Mouse (Mus musculus): Measurements from ENCODE around the gene Ankrd35. TPM values are rescaled to one million over a fixed set of nuclear protein-coding genes. Genes with fewer than 3 reads are reported as not detected.

Gene Ankrd35
- total RNA-seq, 2 experiments from 2014 or later: 5.3 to 6.2 TPM

GRCm38 (mm10) chr3:96698993-96699690 lies 29.2 kb downstream of the Ankrd35 start:
- no peak for DNase-seq (ENCODE audit: extremely low spot score in 1 of 2, low spot score in 1 of 2)

GRCm38 (mm10) chr3:96700376-96700775 lies 30.4 kb downstream of the Ankrd35 start:
- peak in 1 of 2 experiments; percentile 41 for DNase-seq (ENCODE audit: extremely low spot score in 1 of 2, low spot score in 1 of 2)

DNA sequence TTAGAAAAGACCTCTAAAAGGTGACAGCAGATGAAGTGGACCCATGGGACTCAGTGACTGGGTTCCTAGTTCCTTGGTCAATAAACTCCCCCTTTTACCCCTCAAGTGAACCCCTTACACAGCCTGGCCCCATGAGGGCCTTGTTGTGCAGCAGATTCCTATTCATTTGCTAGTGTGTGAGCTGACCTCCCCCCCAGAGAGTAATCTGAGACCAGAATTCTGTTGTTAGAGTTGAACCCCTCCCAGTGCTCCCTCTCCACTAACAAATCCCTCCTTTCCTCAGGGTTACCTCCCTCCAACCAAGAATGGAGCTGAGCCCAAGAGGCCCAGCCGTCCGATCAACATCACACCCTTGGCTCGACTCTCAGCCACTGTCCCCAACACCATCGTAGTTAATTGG lies 31.1 kb downstream of the Ankrd35 start:
- no peak for DNase-seq (ENCODE audit: extremely low spot score in 1 of 2, low spot score in 1 of 2)

DNA sequence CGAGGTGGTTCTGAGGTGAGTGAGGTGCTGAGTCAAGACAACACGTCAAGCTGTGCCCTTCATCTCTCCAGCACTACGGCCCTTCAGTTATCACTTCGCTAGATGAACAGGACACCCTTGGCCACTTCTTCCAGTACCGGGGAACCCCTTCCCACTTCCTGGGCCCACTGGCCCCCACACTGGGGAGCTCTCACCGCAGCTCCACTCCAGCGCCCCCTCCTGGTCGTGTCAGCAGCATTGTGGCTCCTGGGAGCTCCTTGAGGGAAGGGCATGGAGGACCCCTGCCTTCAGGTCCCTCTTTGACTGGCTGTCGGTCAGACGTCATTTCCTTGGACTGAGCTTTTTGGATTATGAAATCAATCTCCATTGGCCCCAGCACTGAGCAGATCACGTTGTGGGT lies 34.8 kb downstream of the Ankrd35 start:
- no peak for DNase-seq (ENCODE audit: extremely low spot score in 1 of 2, low spot score in 1 of 2)

DNA sequence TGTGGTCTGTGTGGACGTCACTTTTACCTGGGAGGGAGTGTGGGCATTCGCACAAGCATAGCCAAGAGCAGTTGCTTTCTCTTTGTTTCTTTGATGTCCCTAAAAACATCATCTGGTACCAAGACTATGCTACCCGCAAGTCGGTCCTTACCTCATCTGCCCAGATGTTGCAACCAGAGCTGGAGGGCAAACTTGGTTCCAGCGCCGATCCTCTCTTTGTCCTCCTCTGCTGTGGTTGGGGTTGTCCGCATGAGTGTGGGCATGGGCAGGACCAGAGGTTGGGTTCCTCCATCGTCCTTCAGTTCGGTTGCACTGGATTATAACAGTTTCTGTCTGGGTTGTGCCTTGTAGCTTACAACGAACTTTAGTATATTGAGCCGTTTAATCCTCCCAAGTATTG lies 36.3 kb downstream of the Ankrd35 start:
- no peak for DNase-seq (ENCODE audit: extremely low spot score in 1 of 2, low spot score in 1 of 2)

- no peak for DNase-seq (ENCODE audit: extremely low spot score in 1 of 2, low spot score in 1 of 2)
Measured at GRCm38 (mm10) chr3:96706984-96707383, 37.1 kb downstream of the Ankrd35 start.

GRCm38 (mm10) chr3:96707903-96708683 lies 38.2 kb downstream of the Ankrd35 start, which contains the start of gene Nudt17:
Nudt17 (minus strand) TSS chr3:96708562.
- DNase-seq (ENCODE audit: extremely low spot score in 1 of 2, low spot score in 1 of 2): peak; percentile 76 to 81

GRCm38 (mm10) chr3:96708684-96709064 lies 38.7 kb downstream of the Ankrd35 start:
- no peak for DNase-seq (ENCODE audit: extremely low spot score in 1 of 2, low spot score in 1 of 2)

DNA sequence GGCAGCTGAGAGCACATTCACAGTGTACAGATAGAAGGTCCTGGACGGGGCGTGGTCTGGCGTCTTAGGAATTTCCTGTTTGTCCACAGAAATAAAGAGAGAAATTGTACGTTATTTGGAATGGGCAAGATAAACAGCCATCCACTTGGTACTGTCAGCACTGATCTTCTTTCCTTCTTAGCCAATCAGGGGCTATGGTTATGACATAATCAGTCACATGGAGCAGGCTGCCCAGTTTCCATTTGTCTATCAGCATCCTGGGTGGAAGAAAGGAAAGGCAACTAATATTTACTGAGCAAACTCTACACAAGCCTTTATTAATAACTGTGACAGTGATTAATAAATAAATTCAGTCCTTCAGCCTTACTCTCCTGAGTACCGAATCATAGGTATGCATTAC lies 44.4 kb downstream of the Ankrd35 start:
- DNase-seq (ENCODE audit: extremely low spot score in 1 of 2, low spot score in 1 of 2): no peak

DNA sequence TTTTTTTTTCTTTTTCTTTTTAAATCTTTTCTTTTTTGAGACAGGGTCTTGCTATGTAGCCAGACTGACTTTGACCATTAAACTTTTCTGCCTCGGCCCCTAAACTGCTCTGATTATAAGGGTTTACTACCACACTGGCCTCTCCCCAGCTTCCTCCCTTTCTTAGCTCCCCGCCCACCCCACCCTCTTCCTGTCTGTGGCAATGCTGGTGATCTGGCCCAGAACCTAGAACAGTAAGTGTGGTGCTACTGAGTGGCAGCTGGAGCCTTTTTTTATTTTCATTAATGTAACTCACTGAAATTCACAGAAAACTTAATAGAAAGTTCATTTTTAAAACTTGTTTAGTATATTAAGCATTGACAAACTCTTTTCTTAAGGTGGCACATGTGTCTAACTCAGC lies 45.9 kb downstream of the Ankrd35 start:
- no peak for DNase-seq (ENCODE audit: extremely low spot score in 1 of 2, low spot score in 1 of 2)

GRCm38 (mm10) chr3:96719173-96719572 lies 49.2 kb downstream of the Ankrd35 start:
- peak; percentile 39 to 74 for DNase-seq (ENCODE audit: extremely low spot score in 1 of 2, low spot score in 1 of 2)

- DNase-seq (ENCODE audit: extremely low spot score in 1 of 2, low spot score in 1 of 2): peak; percentile 84 to 91
Measured at GRCm38 (mm10) chr3:96727343-96727827, 57.5 kb downstream of the Ankrd35 start, which contains the start of the genes Polr3c and Rnf115. Polr3c (minus strand) TSS chr3:96727628. Rnf115 (plus strand) TSS chr3:96727664.

DNA sequence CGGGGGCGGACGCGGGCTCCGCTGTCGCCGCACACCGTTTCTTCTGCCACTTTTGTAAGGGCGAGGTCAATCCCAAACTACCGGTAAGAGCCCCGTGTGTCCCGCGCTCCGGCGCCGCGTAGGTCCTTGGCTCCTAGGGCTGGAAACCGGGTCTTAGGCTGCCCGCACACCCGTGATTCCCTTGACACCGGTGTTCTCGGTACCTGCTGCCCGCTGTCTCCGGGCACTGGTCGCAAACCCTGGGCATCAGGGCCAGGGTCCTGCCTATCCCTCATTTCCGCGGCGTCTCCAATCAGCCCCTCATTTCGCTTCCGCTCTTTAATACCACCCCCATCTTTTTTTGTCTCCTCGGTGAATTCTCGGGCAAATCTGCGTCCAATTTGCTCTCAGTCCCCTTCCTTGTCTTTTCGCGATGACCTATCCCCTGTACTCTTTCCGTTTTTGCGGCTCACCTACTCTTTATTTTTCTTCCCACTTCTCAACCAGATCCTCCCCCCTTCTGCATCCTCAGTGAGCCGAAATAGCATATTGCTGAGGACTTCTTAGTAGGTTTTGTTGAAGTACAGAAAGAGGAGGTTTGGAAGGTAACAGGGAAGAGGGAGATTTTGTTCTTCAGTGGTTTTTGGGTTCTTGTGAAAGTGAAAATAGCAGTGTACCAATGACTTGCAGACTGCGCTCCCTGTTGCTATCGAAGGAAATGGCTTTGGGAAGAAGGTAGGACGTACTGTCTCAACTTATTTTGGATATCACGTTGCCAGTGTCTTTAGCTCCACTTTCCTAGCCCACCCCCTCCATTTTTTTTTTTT lies 58.1 kb downstream of the Ankrd35 start:
- DNase-seq (ENCODE audit: extremely low spot score in 1 of 2, low spot score in 1 of 2): no peak

- no peak for DNase-seq (ENCODE audit: extremely low spot score in 1 of 2, low spot score in 1 of 2)
Measured at GRCm38 (mm10) chr3:96728634-96729402, 58.9 kb downstream of the Ankrd35 start.

DNA sequence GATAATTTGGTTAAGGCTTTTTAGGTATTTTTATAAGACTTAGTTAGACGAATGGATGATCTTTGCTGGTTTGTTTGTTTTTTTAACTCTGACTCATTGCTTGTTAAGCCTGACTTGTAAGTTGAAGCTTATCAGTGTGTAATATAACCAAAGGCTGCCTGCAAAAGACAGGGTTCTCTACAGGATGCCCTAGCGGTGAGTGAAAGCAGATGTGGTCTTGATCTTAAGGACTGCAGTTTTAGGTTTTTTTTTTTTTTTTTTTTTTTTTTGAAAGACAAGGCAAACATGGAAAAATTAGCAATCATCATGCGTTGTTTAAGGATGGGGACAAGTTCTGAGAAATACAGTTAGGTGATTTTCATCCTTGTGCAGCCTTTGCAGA lies 59.5 kb downstream of the Ankrd35 start:
- no peak for DNase-seq (ENCODE audit: extremely low spot score in 1 of 2, low spot score in 1 of 2)

DNA sequence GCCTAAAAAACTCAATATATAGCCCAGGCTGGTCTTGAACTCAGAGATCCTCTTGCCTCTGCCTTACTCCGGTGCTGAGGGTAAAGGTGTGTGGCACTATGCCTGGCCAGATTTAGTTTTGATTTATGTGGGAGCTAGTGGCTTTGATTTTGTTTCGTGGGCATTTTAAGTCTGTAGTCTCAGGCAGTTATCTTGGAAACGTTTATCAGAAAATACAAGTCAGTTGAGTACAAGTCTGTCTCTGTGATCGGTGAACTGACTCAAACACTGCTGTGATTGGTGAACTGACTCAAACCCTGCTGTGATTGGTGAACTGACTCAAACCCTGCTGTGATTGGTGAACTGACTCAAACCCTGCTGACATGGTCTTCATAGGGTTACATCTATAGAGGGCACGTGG lies 60.9 kb downstream of the Ankrd35 start:
- DNase-seq (ENCODE audit: extremely low spot score in 1 of 2, low spot score in 1 of 2): no peak

DNA sequence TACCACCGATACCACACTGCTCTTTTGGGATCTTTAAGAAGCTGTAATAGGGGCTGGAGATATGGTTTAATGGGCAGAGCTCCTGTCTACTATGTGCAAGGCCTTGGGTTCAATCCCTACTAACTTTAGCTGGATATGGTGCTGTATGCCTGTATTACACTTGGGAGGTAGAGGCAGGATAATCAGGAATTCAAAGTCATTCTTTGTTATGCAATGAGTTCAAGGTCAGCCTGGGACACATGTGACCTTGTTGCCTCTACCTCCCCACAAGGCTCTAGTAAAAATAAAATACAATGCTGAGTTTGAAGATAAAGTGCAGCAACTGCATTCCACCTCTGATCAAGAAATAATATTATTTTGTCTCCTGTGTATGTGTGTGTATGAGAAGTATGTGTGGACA lies 64.1 kb downstream of the Ankrd35 start:
- DNase-seq (ENCODE audit: extremely low spot score in 1 of 2, low spot score in 1 of 2): no peak

GRCm38 (mm10) chr3:96735200-96735599 lies 65.3 kb downstream of the Ankrd35 start:
- DNase-seq (ENCODE audit: extremely low spot score in 1 of 2, low spot score in 1 of 2): no peak

- DNase-seq (ENCODE audit: extremely low spot score in 1 of 2, low spot score in 1 of 2): no peak
Measured at GRCm38 (mm10) chr3:96737013-96737740, 67.2 kb downstream of the Ankrd35 start.

All from layer of hippocampus, postnatal 25 days (tissue).